Mouse (Mus musculus): Measurements from ENCODE around the gene Socs3. TPM values are rescaled to one million over a fixed set of nuclear protein-coding genes. Genes with fewer than 3 reads are reported as not detected.
A peak's percentile ranks its signal among the peaks of the same experiment; 100 is the strongest.

Socs3 gene
- total RNA-seq, 2 experiments from 2014 or later, result 1.8 to 4.7 TPM

DNA sequence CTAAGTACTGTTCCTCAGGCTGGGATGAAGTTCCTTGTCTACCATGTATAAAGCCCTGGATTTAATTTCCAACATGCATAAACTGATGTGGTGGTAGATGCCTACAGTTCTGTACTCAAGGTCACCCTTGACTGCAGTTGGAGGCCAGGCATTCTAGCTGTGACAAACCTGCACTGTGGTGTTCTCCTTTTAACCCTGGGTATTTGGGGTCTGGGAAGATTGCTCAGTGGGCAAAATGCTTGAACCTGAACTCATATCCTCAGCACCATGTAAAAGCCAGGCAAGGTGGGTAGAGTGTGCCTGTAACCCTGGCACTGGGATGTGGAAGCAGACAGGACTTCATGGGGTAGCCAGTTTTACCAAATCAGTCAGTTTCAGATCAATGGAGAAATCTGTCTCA lies 9.2 kb downstream of the Socs3 start:
- intact Hi-C loops (cut with DNase I), result no loop called here
- no peak for DNase-seq

DNA sequence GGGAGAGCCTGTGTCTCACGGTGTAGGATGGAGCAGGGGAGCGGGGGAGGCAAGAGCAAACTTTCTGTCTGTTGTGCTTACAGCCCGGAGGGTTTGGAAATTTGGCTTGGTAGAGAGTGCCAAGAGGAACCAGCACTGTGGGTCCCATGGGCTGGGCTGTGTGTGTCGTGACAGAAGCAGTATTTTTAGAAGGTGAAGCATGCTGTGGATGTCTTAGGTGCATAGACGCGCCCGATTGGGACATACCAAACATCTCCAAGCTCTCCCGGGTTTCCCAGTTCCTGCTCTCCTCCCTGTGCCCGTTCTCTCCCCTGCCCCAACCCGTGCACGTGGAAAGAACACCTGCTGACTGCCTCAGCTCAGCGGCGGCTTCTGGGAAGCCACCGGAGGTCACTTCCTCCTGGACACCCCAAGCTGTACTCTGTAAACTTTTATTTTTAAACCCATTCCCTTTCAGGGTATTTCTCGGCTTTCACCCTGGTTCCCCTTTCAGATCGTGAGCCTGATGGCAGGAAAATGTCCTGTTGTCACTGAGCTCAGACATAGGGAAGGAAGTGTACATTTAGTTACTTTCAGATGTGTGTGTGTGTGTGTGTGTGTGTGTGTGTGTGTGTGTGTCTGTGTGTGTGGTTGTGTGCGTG lies 10.0 kb downstream of the Socs3 start:
- intact Hi-C loops (cut with DNase I), result no loop called here
- peak in 1 of 2 experiments; percentile 26 for DNase-seq

- no peak for DNase-seq
- intact Hi-C loops (cut with DNase I), result no loop called here
These were observed 10.7 kb downstream of the Socs3 start for GRCm38 (mm10) chr11:117959166-117959565.

- intact Hi-C loops (cut with DNase I), result no loop called here
- no peak for DNase-seq
These were observed 11.7 kb downstream of the Socs3 start for GRCm38 (mm10) chr11:117958197-117958596.

- intact Hi-C loops (cut with DNase I), result no loop called here
- no peak for DNase-seq
These were observed 14.2 kb downstream of the Socs3 start for GRCm38 (mm10) chr11:117955621-117956020.

GRCm38 (mm10) chr11:117954819-117955218 lies 15.0 kb downstream of the Socs3 start:
- no peak for DNase-seq
- intact Hi-C loops (cut with DNase I), result no loop called here

GRCm38 (mm10) chr11:117954094-117954493 lies 15.8 kb downstream of the Socs3 start:
- intact Hi-C loops (cut with DNase I), result no loop called here
- no peak for DNase-seq

DNA sequence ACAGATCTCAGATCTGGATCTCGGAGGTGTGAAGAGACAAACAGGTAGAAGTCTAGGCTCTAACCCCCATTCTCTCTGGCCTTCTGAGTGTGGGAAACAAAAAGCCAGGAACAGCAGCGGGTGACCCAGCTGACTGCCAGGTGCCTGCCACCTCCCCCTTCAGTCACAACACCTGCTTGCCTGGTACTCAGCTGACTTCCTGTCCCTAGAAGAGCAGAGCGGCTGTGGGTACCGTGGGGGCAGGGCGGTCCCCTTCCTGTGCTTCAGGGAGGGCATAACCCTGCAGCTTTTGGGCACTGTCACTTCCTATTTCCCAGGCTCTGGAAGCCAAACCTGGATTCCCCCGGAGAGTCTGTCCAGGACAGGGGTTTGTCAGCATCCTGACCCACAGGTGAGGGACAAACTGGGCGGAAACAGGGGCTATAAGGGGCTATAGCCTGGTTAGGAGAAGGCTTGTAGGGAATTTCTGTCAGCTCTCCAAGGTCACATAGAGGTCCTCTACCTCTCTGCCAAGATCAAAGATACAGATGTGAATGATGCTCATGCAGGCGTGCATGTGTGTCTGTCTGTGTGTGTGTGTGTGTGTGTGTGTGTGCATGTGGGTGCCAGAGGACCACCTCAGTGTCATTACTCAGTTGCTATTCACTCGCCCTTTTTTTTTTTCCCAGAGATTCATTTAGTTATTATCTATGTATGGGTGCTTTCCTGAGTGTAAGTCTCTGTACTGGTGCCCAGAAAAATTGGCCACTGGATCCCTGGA lies 17.5 kb downstream of the Socs3 start:
- no peak for DNase-seq
- intact Hi-C loops (cut with DNase I), result no loop called here

DNA sequence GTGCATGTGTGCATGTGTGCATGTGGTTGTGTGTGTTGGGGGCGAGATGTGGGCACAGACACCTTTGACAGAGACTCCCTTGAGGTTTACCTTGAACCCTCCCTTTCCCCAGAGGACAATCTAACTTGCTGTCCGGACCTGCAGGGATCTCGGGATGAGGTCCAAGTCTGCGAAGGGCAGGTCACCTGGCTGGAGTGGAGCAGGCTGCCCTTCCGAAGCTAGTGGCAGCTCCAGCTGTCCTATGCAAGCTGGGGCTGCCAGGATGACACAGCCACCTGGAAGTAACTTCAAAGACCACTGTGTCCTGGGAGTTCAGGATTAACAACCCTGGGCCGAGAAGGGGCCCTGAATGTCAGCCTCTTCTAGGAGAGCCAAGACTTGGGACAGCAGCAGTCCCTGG lies 18.5 kb downstream of the Socs3 start:
- no peak for DNase-seq
- intact Hi-C loops (cut with DNase I), result no loop called here

- DNase-seq, result peak; percentile 89 to 94
- intact Hi-C loops (cut with DNase I), result no loop called here
These were observed 20.3 kb downstream of the Socs3 start for GRCm38 (mm10) chr11:117949392-117950091.

DNA sequence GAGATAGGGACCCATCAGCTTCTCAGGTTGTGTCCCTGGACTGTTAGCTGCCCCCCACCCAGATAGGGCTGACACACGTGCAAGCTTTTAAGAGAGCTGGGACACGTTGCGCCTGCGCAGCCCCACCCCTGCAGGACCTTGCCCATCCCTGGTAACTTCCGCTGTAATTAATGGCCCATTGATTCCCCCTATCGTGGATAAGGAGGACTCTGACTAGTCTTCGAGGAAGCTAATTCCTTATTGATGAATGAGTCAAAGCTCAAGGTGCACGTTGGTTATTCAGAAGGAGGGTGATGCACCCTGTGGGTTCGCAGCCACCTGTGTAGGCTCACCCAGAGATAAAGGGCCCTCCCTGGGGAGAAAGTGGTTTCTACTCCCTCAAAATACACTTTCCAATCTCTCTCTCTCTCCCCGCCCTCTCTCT lies 22.8 kb downstream of the Socs3 start:
- intact Hi-C loops (cut with DNase I), result no loop called here
- no peak for DNase-seq

- intact Hi-C loops (cut with DNase I), result no loop called here
- no peak for DNase-seq
These were observed 23.5 kb downstream of the Socs3 start for GRCm38 (mm10) chr11:117946195-117946979.

GRCm38 (mm10) chr11:117941848-117942247 lies 28.0 kb downstream of the Socs3 start:
- intact Hi-C loops (cut with DNase I), result no loop called here
- peak in 1 of 2 experiments; percentile 27 for DNase-seq

GRCm38 (mm10) chr11:117941325-117941834 lies 28.5 kb downstream of the Socs3 start:
- DNase-seq, result no peak
- intact Hi-C loops (cut with DNase I), result no loop called here

- no peak for DNase-seq
- intact Hi-C loops (cut with DNase I), result no loop called here
These were observed 29.0 kb downstream of the Socs3 start for GRCm38 (mm10) chr11:117940881-117941280.

DNA sequence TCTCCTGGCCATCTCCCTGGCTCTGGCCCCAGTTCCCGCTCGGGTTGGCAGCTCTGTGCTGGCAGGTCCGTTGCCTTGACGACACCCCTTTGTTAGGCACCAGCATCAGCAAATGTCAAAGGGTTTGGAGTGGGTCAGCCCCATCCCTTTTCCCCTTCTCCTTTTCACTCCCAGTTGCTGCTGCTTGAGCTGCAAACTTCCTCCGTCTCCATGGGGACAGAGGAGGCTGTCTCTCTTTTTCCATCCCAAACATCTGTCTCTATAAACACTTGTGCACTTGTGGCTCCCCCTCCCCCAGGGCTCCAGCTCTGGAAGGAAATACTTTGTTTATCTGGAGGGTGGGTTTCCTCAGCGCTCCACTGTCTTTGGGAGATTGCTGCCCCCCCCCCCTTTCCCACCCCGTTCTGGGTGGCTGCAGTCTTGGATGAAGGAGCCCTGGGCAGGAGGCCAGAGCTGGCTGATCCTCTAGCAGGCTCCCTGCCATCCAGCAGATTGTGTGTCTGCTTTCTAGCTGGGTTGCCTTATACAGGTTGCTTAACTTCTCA lies 30.0 kb downstream of the Socs3 start:
- peak; percentile 85 for DNase-seq
- intact Hi-C loops (cut with DNase I), result no loop called here

DNA sequence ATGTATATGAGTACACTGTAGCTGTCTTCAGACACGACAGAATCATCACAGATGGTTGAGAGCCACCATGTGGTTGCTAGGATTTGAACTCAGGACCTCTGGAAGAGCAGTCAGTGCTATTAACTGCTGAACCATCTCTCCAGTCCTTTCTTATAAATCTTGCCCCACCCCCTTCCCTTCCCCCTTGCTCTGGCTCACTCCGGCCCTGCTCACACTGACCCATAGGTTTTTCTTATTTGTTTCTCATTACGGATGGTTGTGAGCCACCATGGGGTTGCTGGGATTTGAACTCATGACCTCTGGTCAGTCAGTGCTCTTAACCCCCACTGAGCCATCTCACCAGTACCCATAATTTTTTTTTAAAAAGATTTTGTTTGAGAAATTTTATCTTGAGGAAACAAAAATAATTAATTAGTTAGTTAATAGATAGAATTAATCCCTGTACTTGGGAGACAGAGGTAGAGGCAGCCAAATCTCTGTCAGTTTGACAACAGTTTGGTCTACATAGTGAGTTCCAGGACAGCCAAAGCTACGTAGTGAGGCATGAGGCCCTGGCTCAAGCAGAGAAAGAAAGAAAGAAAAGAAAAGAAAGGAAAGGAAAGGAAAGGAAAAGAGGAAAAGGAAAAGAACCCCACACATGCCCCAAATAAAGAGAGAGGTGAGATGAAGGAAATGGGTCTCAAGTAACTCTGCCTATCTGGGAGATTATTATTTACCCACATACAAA lies 30.7 kb downstream of the Socs3 start:
- intact Hi-C loops (cut with DNase I), result no loop called here
- DNase-seq, result no peak

DNA sequence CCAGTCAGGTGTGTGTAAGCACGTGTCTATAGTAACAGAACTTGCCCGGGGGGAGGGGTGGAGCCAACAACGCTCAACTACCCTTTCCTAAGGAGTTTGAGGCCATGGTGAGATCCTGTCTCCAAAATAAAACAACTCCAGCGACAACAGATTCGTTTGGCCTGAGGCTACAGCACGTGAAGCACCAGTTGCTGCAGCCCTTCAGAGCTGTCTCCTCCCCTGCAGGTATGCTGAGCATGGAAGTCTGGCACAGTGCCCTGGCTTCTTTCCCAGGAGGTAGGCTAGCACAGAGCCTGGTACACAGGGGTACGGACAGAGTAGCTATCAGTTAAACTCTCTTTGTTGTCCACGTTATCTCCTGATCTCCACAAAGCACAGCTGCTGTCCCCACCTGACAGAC lies 33.6 kb downstream of the Socs3 start:
- intact Hi-C loops (cut with DNase I), result no loop called here
- no peak for DNase-seq

DNA sequence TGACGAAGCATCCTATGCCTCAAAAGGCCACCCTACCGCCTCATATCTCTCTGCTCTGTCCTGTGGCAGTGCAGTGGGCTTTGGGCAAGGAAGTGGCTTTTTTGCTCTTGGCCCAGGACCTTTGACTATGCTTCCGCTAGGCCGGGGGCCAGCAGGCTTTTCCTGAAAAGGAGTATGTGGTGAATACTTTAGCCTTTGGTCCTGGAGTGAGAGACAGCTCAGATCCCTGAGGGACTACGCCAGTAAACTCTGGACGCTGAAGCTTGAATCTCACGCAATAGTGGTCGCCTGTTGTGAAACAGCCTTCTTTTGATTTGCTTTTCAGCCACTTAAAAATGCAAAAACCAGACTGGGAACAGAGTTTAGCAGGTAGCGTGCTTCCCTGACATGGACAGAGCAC lies 34.2 kb downstream of the Socs3 start:
- intact Hi-C loops (cut with DNase I), result no loop called here
- peak; percentile 42 to 61 for DNase-seq

Measured in gastrocnemius, postnatal 36 days (tissue).